Mouse (Mus musculus): Measurements from ENCODE around the gene Fastk. TPM values are rescaled to one million over a fixed set of nuclear protein-coding genes. Genes with fewer than 3 reads are reported as not detected.
A peak's percentile ranks its signal among the peaks of the same experiment; 100 is the strongest.

Fastk gene
- total and polyA plus RNA-seq, 2 experiments from 2014 or later: 223 to 368 TPM

DNA sequence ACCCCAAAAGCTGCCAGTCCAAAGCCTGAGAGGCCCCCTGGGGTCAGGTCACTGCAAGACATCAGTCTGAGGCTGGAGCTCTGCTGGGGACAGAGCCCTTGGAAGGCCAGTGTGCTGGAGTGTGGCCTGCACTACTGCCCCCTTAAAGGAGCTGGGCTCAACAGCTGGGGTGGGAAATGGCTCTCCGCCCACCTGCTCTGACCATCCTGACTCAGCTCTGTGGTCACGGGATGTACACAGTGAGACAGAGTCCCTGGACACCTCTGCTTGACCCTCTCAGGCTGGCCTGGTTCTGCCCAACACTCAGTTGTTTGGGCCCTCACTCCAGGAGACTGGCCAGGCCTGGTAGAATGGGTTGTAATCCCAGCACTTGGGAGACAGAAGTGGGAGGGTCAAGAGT is 35.6 kb downstream of the Fastk start:
- Histone ChIP-seq H3K9ac (replicated peaks; ENCODE audit: low read depth, low read length) (no peak overlapping the region), H3K27ac (ENCODE audit: low read depth) (no peak overlapping the region), H3K36me3 (replicated peaks; ENCODE audit: control insufficient read depth, insufficient read depth, low read length) (peaks cover 23% of the 10 kb centered on the region), H3K4me1 (ENCODE audit: control insufficient read depth, insufficient read depth) (no peaks in the 10 kb centered on the region), H3K27me3 (ENCODE audit: control insufficient read depth, insufficient read depth, low read length) (no peaks in the 10 kb centered on the region), H3K4me3 (ENCODE audit: low read depth, low read length) (no peak overlapping the region), H3K9me3 (replicated peaks; ENCODE audit: control insufficient read depth, low read length) (no peaks in the 10 kb centered on the region), H3K4me2 (ENCODE audit: low read depth, low read length) (no peak overlapping the region)
- DNase-seq (ENCODE audit: low spot score): no peak
- 0 out of 2 replicates have a peak, but pooled peaks have one; percentile 11 for ATAC-seq (ENCODE audit: insufficient read depth, low read depth)
- no peak for TF ChIP-seq CTCF (IDR thresholded peaks at IDR 0.05; ENCODE audit: low read depth)
- no peak for TF ChIP-seq EP300 (IDR thresholded peaks at IDR 0.05; ENCODE audit: low read depth)
- WGBS: 78% methylated on average over 2 of the region's 2 CpGs

DNA sequence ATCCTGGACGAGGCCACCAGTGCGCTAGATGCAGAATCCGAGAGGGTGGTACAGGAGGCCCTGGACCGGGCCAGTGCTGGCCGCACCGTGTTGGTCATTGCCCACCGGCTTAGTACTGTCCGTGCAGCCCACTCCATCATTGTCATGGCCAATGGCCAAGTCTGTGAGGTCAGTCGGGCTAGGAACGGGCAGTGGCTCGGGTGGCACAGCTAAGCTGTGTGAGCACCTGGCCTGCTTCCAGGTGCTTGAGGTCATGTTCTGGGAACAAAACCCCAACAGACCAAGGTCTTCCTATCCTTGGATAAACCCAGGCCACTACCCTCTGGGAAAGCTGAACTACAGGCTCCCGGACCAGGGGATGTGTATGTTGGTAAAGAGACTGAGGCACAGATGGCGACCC is 36.4 kb downstream of the Fastk start:
- DNase-seq (ENCODE audit: low spot score): peak; percentile 27
- Histone ChIP-seq H3K9me3 (replicated peaks; ENCODE audit: control insufficient read depth, low read length) (no peaks in the 10 kb centered on the region), H3K9ac (replicated peaks; ENCODE audit: low read depth, low read length) (no peak overlapping the region), H3K36me3 (replicated peaks; ENCODE audit: control insufficient read depth, insufficient read depth, low read length) (peaks cover 31% of the 10 kb centered on the region), H3K4me2 (ENCODE audit: low read depth, low read length) (no peak overlapping the region), H3K4me1 (ENCODE audit: control insufficient read depth, insufficient read depth) (no peaks in the 10 kb centered on the region), H3K27ac (ENCODE audit: low read depth) (no peak overlapping the region), H3K4me3 (ENCODE audit: low read depth, low read length) (no peak overlapping the region), H3K27me3 (ENCODE audit: control insufficient read depth, insufficient read depth, low read length) (no peaks in the 10 kb centered on the region)
- TF ChIP-seq EP300 (IDR thresholded peaks at IDR 0.05; ENCODE audit: low read depth) (no peak), CTCF (IDR thresholded peaks at IDR 0.05; ENCODE audit: low read depth) (no peak)
- WGBS: 78% methylated on average over 13 of the region's 13 CpGs
- peak; percentile 40; the same call in 1 of the 2 replicates for ATAC-seq (ENCODE audit: insufficient read depth, low read depth)

DNA sequence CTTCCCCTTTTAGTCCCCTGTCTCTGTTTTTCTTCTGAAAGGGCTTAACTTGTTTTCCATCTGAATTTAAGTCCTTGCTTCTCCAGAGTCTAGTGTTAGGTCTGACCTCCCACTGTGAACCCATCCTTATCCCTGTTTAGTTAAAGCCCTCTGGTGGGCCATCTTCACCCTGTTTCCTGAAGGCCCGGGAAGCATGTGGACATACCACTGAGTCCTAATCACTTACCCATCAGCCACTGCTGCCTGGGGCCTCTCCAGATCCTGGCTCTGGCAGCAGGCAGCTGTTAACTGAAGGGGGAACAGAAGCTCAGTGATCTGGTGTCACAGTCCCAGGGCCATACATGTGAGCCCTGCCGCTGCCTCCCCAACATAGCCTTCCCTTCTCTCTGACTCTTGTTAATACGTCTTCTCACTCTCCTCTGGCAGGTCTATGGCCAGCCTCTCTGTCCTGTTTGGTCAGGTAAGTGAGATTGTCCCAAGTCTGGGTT is 39.7 kb downstream of the Fastk start:
- Histone ChIP-seq H3K4me3 (ENCODE audit: low read depth, low read length) (no peak overlapping the region), H3K4me2 (ENCODE audit: low read depth, low read length) (no peak overlapping the region), H3K4me1 (ENCODE audit: control insufficient read depth, insufficient read depth) (no peaks in the 10 kb centered on the region), H3K27me3 (ENCODE audit: control insufficient read depth, insufficient read depth, low read length) (no peaks in the 10 kb centered on the region), H3K9ac (replicated peaks; ENCODE audit: low read depth, low read length) (no peak overlapping the region), H3K27ac (ENCODE audit: low read depth) (no peak overlapping the region), H3K9me3 (replicated peaks; ENCODE audit: control insufficient read depth, low read length) (no peaks in the 10 kb centered on the region), H3K36me3 (replicated peaks; ENCODE audit: control insufficient read depth, insufficient read depth, low read length) (peaks cover 54% of the 10 kb centered on the region)
- ATAC-seq (ENCODE audit: insufficient read depth, low read depth) (no peak), DNase-seq (ENCODE audit: low spot score) (no peak)
- WGBS: 52% methylated on average over 3 of the region's 3 CpGs
- TF ChIP-seq CTCF (IDR thresholded peaks at IDR 0.05; ENCODE audit: low read depth) (no peak), EP300 (IDR thresholded peaks at IDR 0.05; ENCODE audit: low read depth) (no peak)

DNA sequence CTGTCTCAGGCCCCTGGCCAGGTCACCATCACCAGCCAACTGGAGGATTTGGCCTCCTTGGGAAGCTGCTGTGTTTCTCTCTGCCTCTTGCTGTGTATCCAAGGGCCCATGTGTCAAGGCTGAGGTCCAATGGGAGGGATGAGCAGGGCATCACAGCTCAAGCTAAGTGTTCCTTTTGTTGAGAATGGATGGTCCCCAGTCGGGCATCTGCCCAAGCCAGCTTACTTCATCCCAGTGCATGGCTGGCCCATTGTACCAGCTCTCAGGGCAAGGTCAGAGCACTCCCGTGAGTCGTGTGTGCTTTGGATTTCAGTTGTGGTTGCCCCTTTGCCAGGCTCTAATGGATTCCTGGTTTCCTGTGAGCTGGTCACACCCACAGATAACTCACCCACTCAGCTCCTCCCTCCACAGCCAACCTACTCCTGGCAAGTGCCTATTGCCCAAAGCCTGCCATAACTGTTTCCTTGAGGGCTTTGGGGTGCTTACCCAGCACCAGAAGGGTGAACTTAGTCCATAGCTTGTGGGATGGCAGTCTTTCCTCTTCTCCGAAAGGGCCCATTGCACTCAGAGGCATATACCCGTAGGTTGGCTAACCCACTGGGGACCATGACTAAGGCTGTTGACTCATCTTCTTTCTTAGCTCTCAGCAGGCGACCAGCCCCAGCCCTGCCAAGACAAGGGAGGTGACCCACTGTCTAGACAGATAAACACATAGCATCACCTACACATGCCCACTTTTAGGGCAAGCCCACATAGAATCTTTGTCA is 40.3 kb downstream of the Fastk start:
- H3K4me1 ChIP-seq (ENCODE audit: control insufficient read depth, insufficient read depth): no peaks in the 10 kb centered on the region
- no peak overlapping the region for H3K4me3 ChIP-seq (ENCODE audit: low read depth, low read length)
- DNase-seq (ENCODE audit: low spot score) (no peak), ATAC-seq (ENCODE audit: insufficient read depth, low read depth) (no peak)
- no peaks in the 10 kb centered on the region for H3K9me3 ChIP-seq (replicated peaks; ENCODE audit: control insufficient read depth, low read length)
- no peak overlapping the region for H3K9ac ChIP-seq (replicated peaks; ENCODE audit: low read depth, low read length)
- no peak for TF ChIP-seq EP300 (IDR thresholded peaks at IDR 0.05; ENCODE audit: low read depth)
- TF ChIP-seq CTCF (IDR thresholded peaks at IDR 0.05; ENCODE audit: low read depth): no peak
- H3K27ac ChIP-seq (ENCODE audit: low read depth): no peak overlapping the region
- peaks cover 61% of the 10 kb centered on the region for H3K36me3 ChIP-seq (replicated peaks; ENCODE audit: control insufficient read depth, insufficient read depth, low read length)
- no peak overlapping the region for H3K4me2 ChIP-seq (ENCODE audit: low read depth, low read length)
- WGBS: 81% methylated on average over 6 of the region's 6 CpGs
- no peaks in the 10 kb centered on the region for H3K27me3 ChIP-seq (ENCODE audit: control insufficient read depth, insufficient read depth, low read length)

DNA sequence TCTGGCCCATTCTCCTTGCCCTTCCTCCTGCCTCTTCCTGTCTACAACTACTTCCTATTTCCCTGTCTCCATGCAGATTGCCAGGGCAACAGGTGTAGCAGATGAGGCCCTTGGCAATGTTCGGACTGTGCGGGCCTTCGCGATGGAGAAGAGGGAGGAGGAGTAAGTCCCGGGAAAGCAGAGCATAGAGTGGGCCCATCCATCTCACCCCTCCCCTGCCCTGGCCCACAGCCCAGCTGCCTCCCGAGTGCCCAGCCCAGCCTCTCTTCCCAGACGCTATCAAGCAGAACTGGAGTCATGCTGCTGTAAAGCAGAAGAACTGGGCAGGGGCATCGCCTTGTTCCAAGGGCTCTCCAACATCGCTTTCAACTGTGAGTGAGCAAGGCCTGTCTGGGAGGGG is 43.1 kb downstream of the Fastk start:
- 32% methylated on average over 9 of the region's 9 CpGs for WGBS

More for the DNA sequence above, 43.1 kb downstream of the Fastk start:
- H3K9ac ChIP-seq (replicated peaks; ENCODE audit: low read depth, low read length): no peak overlapping the region
- DNase-seq (ENCODE audit: low spot score) (no peak), ATAC-seq (ENCODE audit: insufficient read depth, low read depth) (peak; percentile 47)
- no peak overlapping the region for H3K4me3 ChIP-seq (ENCODE audit: low read depth, low read length)
- no peaks in the 10 kb centered on the region for H3K27me3 ChIP-seq (ENCODE audit: control insufficient read depth, insufficient read depth, low read length)
- TF ChIP-seq EP300 (IDR thresholded peaks at IDR 0.05; ENCODE audit: low read depth) (no peak), CTCF (IDR thresholded peaks at IDR 0.05; ENCODE audit: low read depth) (no peak)
- no peak overlapping the region for H3K4me2 ChIP-seq (ENCODE audit: low read depth, low read length)
- H3K4me1 ChIP-seq (ENCODE audit: control insufficient read depth, insufficient read depth): no peaks in the 10 kb centered on the region
- H3K27ac ChIP-seq (ENCODE audit: low read depth): no peak overlapping the region
- H3K9me3 ChIP-seq (replicated peaks; ENCODE audit: control insufficient read depth, low read length): no peaks in the 10 kb centered on the region
- H3K36me3 ChIP-seq (replicated peaks; ENCODE audit: control insufficient read depth, insufficient read depth, low read length): peaks cover 59% of the 10 kb centered on the region

Measured in heart, postnatal 0 days (tissue).